Mouse (Mus musculus): ENCODE measurements around the gene Slc35f1. TPM values are rescaled to one million over a fixed set of nuclear protein-coding genes. Genes with fewer than 3 reads are reported as not detected.

The Slc35f1 gene
- polyA plus RNA-seq, 1 experiment from 2014 or later, result 30.5 TPM

- H3K36me3 ChIP-seq (replicated peaks; ENCODE audit: control insufficient read depth, insufficient read depth), result no peaks in the 10 kb centered on the region
- WGBS, result 52% methylated on average over 1 of the region's 1 CpGs
- H3K9ac ChIP-seq, result no peak overlapping the region
- no peaks in the 10 kb centered on the region for H3K9me3 ChIP-seq (ENCODE audit: control insufficient read depth, low read length)
- no peak overlapping the region for H3K4me2 ChIP-seq (replicated peaks)
- peaks cover 10% of the 10 kb centered on the region; the same call in 1 of the 2 replicates for H3K4me1 ChIP-seq (replicated peaks; ENCODE audit: control insufficient read depth, insufficient read depth, low read length)
- DNase-seq (ENCODE audit: low spot score) (peak; percentile 45), ATAC-seq (ENCODE audit: low FRiP score) (peak; percentile 91)
- H3K27me3 ChIP-seq (ENCODE audit: control insufficient read depth, insufficient read depth, low read length), result no peaks in the 10 kb centered on the region
- H3K4me3 ChIP-seq (replicated peaks; ENCODE audit: low read length), result no peak overlapping the region
- peak overlapping the region; percentile 80 for H3K27ac ChIP-seq
Observed at GRCm38 (mm10) chr10:52940111-52940830, 249.9 kb downstream of the Slc35f1 start.

- ATAC-seq (ENCODE audit: low FRiP score) (peak; percentile 86), DNase-seq (ENCODE audit: low spot score) (no peak)
- no peaks in the 10 kb centered on the region for H3K9me3 ChIP-seq (ENCODE audit: control insufficient read depth, low read length)
- no peak overlapping the region for H3K9ac ChIP-seq
- H3K27me3 ChIP-seq (ENCODE audit: control insufficient read depth, insufficient read depth, low read length), result no peaks in the 10 kb centered on the region
- H3K4me1 ChIP-seq (replicated peaks; ENCODE audit: control insufficient read depth, insufficient read depth, low read length), result peaks cover 10% of the 10 kb centered on the region; the same call in 1 of the 2 replicates
- peak overlapping the region; percentile 80 for H3K27ac ChIP-seq
- no peaks in the 10 kb centered on the region for H3K36me3 ChIP-seq (replicated peaks; ENCODE audit: control insufficient read depth, insufficient read depth)
- H3K4me2 ChIP-seq (replicated peaks), result peak overlapping the region; percentile 28; the same call in 1 of the 2 replicates
- WGBS, result 43% methylated on average over 5 of the region's 5 CpGs
- H3K4me3 ChIP-seq (replicated peaks; ENCODE audit: low read length), result no peak overlapping the region
Observed at GRCm38 (mm10) chr10:52940831-52941216, 250.5 kb downstream of the Slc35f1 start.

DNA sequence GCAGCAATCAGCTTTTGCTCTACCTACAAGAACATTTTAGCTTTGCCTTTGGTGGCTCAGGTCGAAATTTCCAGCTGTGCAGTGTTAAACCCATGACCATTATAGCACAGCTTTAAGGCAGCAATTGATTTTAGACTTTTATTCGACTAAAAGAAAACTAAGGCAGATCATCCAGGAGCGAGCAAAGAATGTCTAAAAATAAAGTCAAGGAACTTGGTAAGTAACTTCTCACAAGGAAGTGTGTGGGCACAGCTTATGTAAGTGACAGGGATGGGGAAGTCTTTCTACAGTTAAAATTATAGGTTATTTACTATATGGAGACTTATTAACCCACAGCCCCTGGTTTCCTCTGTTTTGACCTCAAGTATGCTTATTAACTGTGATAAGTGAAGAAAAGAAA is 262.2 kb downstream of the Slc35f1 start:
- Histone ChIP-seq H3K9ac (no peak overlapping the region), H3K4me1 (replicated peaks; ENCODE audit: control insufficient read depth, insufficient read depth, low read length) (no peaks in the 10 kb centered on the region), H3K4me3 (replicated peaks; ENCODE audit: low read length) (no peak overlapping the region), H3K27ac (no peak overlapping the region), H3K27me3 (ENCODE audit: control insufficient read depth, insufficient read depth, low read length) (no peaks in the 10 kb centered on the region), H3K36me3 (replicated peaks; ENCODE audit: control insufficient read depth, insufficient read depth) (no peaks in the 10 kb centered on the region), H3K4me2 (replicated peaks) (no peak overlapping the region), H3K9me3 (ENCODE audit: control insufficient read depth, low read length) (no peaks in the 10 kb centered on the region)
- DNase-seq (ENCODE audit: low spot score), result no peak
- no peak for ATAC-seq (ENCODE audit: low FRiP score)
- WGBS, result 87% methylated on average over 3 of the region's 3 CpGs

- no peaks in the 10 kb centered on the region for H3K9me3 ChIP-seq (ENCODE audit: control insufficient read depth, low read length)
- no peak overlapping the region for H3K27ac ChIP-seq
- no peak overlapping the region for H3K4me3 ChIP-seq (replicated peaks; ENCODE audit: low read length)
- ATAC-seq (ENCODE audit: low FRiP score), result peak; percentile 59
- no peak overlapping the region for H3K4me2 ChIP-seq (replicated peaks)
- no peaks in the 10 kb centered on the region for H3K27me3 ChIP-seq (ENCODE audit: control insufficient read depth, insufficient read depth, low read length)
- H3K9ac ChIP-seq, result no peak overlapping the region
- no peaks in the 10 kb centered on the region for H3K4me1 ChIP-seq (replicated peaks; ENCODE audit: control insufficient read depth, insufficient read depth, low read length)
- 79% methylated on average over 4 of the region's 4 CpGs for WGBS
- no peaks in the 10 kb centered on the region for H3K36me3 ChIP-seq (replicated peaks; ENCODE audit: control insufficient read depth, insufficient read depth)
- no peak for DNase-seq (ENCODE audit: low spot score)
Observed at GRCm38 (mm10) chr10:52956728-52957127, 266.4 kb downstream of the Slc35f1 start.

DNA sequence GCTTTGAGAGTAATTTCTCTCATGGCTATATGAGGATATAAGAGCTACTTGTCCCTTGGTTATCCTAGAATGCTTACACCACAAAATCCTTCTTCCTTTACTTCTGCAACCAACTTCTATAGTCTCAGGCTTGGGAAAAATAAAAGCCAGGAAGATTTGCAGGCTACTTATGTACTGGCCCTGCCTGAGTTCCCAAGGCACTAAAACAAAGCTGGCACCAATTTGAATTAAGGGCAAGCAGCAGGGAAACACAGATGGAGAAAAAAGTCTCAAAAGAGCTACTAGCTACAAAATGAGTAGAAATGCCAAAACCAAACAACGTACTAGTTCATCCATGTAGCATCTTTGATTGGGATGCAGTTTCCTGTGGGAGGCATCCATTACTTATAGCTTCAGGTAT is 288.9 kb downstream of the Slc35f1 start:
- DNase-seq (ENCODE audit: low spot score) (no peak), ATAC-seq (ENCODE audit: low FRiP score) (no peak)
- H3K36me3 ChIP-seq (replicated peaks; ENCODE audit: control insufficient read depth, insufficient read depth), result no peaks in the 10 kb centered on the region
- no peak overlapping the region for H3K4me3 ChIP-seq (replicated peaks; ENCODE audit: low read length)
- no peak overlapping the region for H3K9ac ChIP-seq
- no peaks in the 10 kb centered on the region for H3K27me3 ChIP-seq (ENCODE audit: control insufficient read depth, insufficient read depth, low read length)
- H3K4me2 ChIP-seq (replicated peaks), result no peak overlapping the region
- H3K9me3 ChIP-seq (ENCODE audit: control insufficient read depth, low read length), result no peaks in the 10 kb centered on the region
- no peak overlapping the region for H3K27ac ChIP-seq
- 78% methylated on average over 1 of the region's 1 CpGs for whole genome bisulfite sequencing
- no peaks in the 10 kb centered on the region for H3K4me1 ChIP-seq (replicated peaks; ENCODE audit: control insufficient read depth, insufficient read depth, low read length)

DNA sequence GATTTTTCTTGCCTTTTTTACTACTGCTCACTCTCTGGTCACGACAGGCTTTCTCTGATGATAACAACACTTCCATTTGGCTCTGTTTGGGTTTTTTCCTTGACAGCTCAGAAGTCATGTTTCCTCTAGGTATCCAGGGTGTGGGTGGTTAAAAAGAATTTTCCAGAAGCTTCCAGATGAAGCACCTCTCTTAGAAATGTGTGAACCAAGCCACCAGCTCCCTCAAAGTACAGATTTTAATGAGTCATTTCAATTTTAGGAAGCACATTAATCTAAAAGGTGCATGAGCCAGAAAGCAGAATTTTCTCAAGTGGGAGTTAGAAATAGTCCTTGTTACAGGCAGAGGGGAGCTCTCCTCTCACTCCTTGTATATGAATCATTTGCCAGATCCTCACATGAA is 292.5 kb downstream of the Slc35f1 start:
- H3K27me3 ChIP-seq (ENCODE audit: control insufficient read depth, insufficient read depth, low read length), result no peaks in the 10 kb centered on the region
- no peaks in the 10 kb centered on the region for H3K4me1 ChIP-seq (replicated peaks; ENCODE audit: control insufficient read depth, insufficient read depth, low read length)
- H3K4me3 ChIP-seq (replicated peaks; ENCODE audit: low read length), result no peak overlapping the region
- H3K36me3 ChIP-seq (replicated peaks; ENCODE audit: control insufficient read depth, insufficient read depth), result no peaks in the 10 kb centered on the region
- ATAC-seq (ENCODE audit: low FRiP score) (no peak), DNase-seq (ENCODE audit: low spot score) (no peak)
- WGBS, result 85% methylated on average over 1 of the region's 1 CpGs
- no peak overlapping the region for H3K9ac ChIP-seq
- no peak overlapping the region for H3K4me2 ChIP-seq (replicated peaks)
- no peaks in the 10 kb centered on the region for H3K9me3 ChIP-seq (ENCODE audit: control insufficient read depth, low read length)
- no peak overlapping the region for H3K27ac ChIP-seq

DNA sequence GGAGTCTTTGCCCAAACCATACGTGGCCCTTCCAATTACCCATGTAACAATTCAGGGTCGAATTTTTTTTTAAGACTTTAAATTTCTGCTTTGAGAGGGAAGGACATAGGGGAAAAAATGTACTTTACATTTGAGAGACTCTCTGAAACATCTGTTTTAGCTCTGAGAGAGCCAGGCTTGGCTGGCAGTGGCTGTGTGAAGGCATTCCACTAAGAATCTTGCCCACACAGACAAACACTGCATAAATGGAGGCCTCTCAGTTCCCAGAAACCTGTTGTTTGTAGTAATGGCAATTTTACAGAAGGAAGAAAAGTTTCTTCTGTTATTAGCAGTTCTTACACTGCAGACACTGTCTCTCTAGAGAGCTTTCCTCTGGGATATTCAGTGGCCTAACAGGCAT is 301.9 kb downstream of the Slc35f1 start:
- ATAC-seq (ENCODE audit: low FRiP score) (no peak), DNase-seq (ENCODE audit: low spot score) (no peak)
- Histone ChIP-seq H3K9me3 (ENCODE audit: control insufficient read depth, low read length) (no peaks in the 10 kb centered on the region), H3K4me3 (replicated peaks; ENCODE audit: low read length) (no peak overlapping the region), H3K4me1 (replicated peaks; ENCODE audit: control insufficient read depth, insufficient read depth, low read length) (no peaks in the 10 kb centered on the region), H3K36me3 (replicated peaks; ENCODE audit: control insufficient read depth, insufficient read depth) (no peaks in the 10 kb centered on the region), H3K27ac (no peak overlapping the region), H3K9ac (no peak overlapping the region), H3K4me2 (replicated peaks) (no peak overlapping the region), H3K27me3 (ENCODE audit: control insufficient read depth, insufficient read depth, low read length) (no peaks in the 10 kb centered on the region)
- WGBS, result 66% methylated on average over 2 of the region's 2 CpGs

- Histone ChIP-seq H3K9ac (no peak overlapping the region), H3K9me3 (ENCODE audit: control insufficient read depth, low read length) (no peaks in the 10 kb centered on the region), H3K36me3 (replicated peaks; ENCODE audit: control insufficient read depth, insufficient read depth) (no peaks in the 10 kb centered on the region), H3K4me1 (replicated peaks; ENCODE audit: control insufficient read depth, insufficient read depth, low read length) (no peaks in the 10 kb centered on the region), H3K4me3 (replicated peaks; ENCODE audit: low read length) (no peak overlapping the region), H3K4me2 (replicated peaks) (no peak overlapping the region), H3K27me3 (ENCODE audit: control insufficient read depth, insufficient read depth, low read length) (no peaks in the 10 kb centered on the region), H3K27ac (no peak overlapping the region)
- ATAC-seq (ENCODE audit: low FRiP score), result no peak
- DNase-seq (ENCODE audit: low spot score), result no peak
- WGBS, result 58% methylated on average over 2 of the region's 2 CpGs
Observed at GRCm38 (mm10) chr10:52996886-52997285, 306.6 kb downstream of the Slc35f1 start.

GRCm38 (mm10) chr10:53001136-53001535 is 310.8 kb downstream of the Slc35f1 start:
- Histone ChIP-seq H3K27me3 (ENCODE audit: control insufficient read depth, insufficient read depth, low read length) (no peaks in the 10 kb centered on the region), H3K4me1 (replicated peaks; ENCODE audit: control insufficient read depth, insufficient read depth, low read length) (peaks cover 7% of the 10 kb centered on the region), H3K27ac (no peak overlapping the region), H3K36me3 (replicated peaks; ENCODE audit: control insufficient read depth, insufficient read depth) (no peaks in the 10 kb centered on the region), H3K9me3 (ENCODE audit: control insufficient read depth, low read length) (no peaks in the 10 kb centered on the region), H3K4me3 (replicated peaks; ENCODE audit: low read length) (no peak overlapping the region), H3K4me2 (replicated peaks) (no peak overlapping the region), H3K9ac (no peak overlapping the region)
- 96% methylated on average over 7 of the region's 7 CpGs for WGBS
- DNase-seq (ENCODE audit: low spot score), result no peak
- no peak for ATAC-seq (ENCODE audit: low FRiP score)

Measured in hindbrain, embryonic 14.5 days (tissue).